Mouse (Mus musculus) stomach, embryonic 15.5 days (tissue): ENCODE measurements at regions not wholly inside any gene's neighbourhood (a gene's known extent, or its start where the extent isn't known, plus 50 kb on each side); places are given as distances from the start of the nearest gene placed in this dataset.

Experiments used
- ATAC-seq: fragments of 200-750 bp; cut with Nextera tagmentation; 2 replicates; pipeline ENCODE4 v1.8.0; 2017; ENCODE audit warnings: low read depth, moderate number of reproducible peaks, moderate TSS enrichment; ENCODE audit not compliant: insufficient read depth, low FRiP score
- H3K27ac ChIP-seq: fragments of 300-500 bp; sonication (generic); 2 replicates; pipeline ENCODE4 v1.5.1; 2015; ENCODE audit warnings: mild to moderate bottlenecking, inconsistent platforms
- H3K27me3 ChIP-seq: fragments of 300-500 bp; sonication (generic); replicated peaks from 2 replicates; pipeline ENCODE4 v1.6.1; 2015; ENCODE audit warnings: inconsistent platforms
- H3K36me3 ChIP-seq: fragments of 300-500 bp; sonication (generic); 2 replicates; pipeline ENCODE4 v1.6.1; 2015; ENCODE audit warnings: inconsistent platforms
- H3K4me1 ChIP-seq: fragments of 300-500 bp; sonication (generic); 2 replicates; pipeline ENCODE4 v1.6.1; 2015; ENCODE audit warnings: inconsistent platforms
- H3K4me2 ChIP-seq: fragments of 300-500 bp; sonication (generic); 2 replicates; pipeline ENCODE4 v1.6.1; 2015; ENCODE audit warnings: mild to moderate bottlenecking, inconsistent platforms
- H3K4me3 ChIP-seq: fragments of 300-500 bp; sonication (generic); replicated peaks from 2 replicates; pipeline ENCODE4 v1.5.1; 2015; ENCODE audit warnings: inconsistent platforms
- H3K9ac ChIP-seq: fragments of 300-500 bp; sonication (generic); 2 replicates; pipeline ENCODE4 v1.6.1; 2015; ENCODE audit warnings: inconsistent platforms
- H3K9me3 ChIP-seq: fragments of 300-500 bp; sonication (generic); 2 replicates; pipeline ENCODE4 v1.6.1; 2016; ENCODE audit warnings: inconsistent platforms
- WGBS: fragments of 180-500 bp; shearing (Covaris S2); methylation state at CpG from one replicate; pipeline ENCODE4 v1.1.7; 2015; 5-methylcytosine and 5-hydroxymethylcytosine counted together

GRCm38 (mm10) chr14:25312814-25313426, 146.1 kb upstream of the Zmiz1 start:
- H3K9me3 ChIP-seq: no peaks in the 10 kb centered on the region
- peaks cover 20% of the 10 kb centered on the region for H3K4me1 ChIP-seq
- H3K27me3 ChIP-seq: no peaks in the 10 kb centered on the region
- 81% methylated on average over 6 of the region's 6 CpGs for WGBS
- H3K36me3 ChIP-seq: no peaks in the 10 kb centered on the region
- H3K4me2 ChIP-seq: no peak overlapping the region
- ATAC-seq: no peak
- no peak overlapping the region for H3K9ac ChIP-seq
- no peak overlapping the region for H3K27ac ChIP-seq
- H3K4me3 ChIP-seq: no peak overlapping the region

DNA sequence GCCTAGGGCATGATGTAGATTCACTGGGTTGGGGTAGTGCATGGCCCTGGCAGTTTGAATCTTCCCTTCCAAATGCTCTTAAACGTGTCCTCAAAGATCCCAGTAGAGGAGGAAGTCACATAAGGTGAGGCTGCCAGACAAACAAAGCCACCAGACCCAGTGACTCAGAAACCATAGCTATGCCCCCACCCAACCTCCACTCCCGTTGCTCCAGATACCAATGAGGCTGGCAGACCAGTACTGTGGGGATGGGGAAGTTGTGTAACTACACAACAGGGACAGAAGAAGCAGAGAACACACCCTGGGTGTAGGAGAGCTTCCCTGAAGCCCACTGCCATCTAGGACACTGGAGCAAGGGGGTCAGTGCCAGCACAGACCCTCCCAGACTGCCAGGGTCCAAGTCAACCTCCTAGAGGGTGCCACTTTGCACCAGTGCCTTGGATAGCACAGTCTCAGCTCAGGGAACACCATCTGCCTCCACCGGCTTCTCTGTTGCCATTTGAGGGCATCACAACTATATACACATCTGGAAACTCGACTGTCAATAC, 145.2 kb upstream of the Zmiz1 start:
- Histone ChIP-seq H3K9ac (no peak overlapping the region), H3K4me1 (peaks cover 26% of the 10 kb centered on the region), H3K4me2 (no peak overlapping the region), H3K9me3 (no peaks in the 10 kb centered on the region), H3K36me3 (no peaks in the 10 kb centered on the region), H3K27ac (no peak overlapping the region), H3K27me3 (no peaks in the 10 kb centered on the region), H3K4me3 (no peak overlapping the region)
- ATAC-seq: no peak
- 66% methylated on average over 4 of the region's 4 CpGs for WGBS

DNA sequence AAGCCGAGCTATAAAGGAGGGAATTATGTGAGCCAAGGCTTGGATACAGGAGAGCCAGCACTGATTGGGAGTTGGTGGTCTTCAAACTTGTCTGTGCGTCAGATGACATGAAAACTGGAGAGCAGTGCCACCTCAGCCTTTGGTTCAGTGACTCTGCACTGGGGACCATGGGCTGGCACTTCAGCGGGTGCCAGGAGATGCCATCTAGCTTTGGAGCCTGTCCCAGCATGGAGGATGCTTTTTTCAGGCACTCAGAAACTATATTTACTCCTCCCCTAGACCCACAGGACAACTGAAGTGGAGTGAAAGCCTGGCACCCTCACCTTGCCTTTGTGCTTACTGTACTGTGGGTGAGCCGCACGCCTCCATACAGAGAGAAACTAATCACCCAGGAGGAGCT, 142.5 kb upstream of the Zmiz1 start:
- peaks cover 16% of the 10 kb centered on the region; the same call in 1 of the 2 replicates for H3K4me1 ChIP-seq
- no peaks in the 10 kb centered on the region for H3K9me3 ChIP-seq
- 96% methylated on average over 5 of the region's 5 CpGs for WGBS
- no peak overlapping the region for H3K4me2 ChIP-seq
- H3K4me3 ChIP-seq: no peak overlapping the region
- H3K36me3 ChIP-seq: no peaks in the 10 kb centered on the region
- no peak overlapping the region for H3K9ac ChIP-seq
- no peak overlapping the region for H3K27ac ChIP-seq
- no peak for ATAC-seq
- no peaks in the 10 kb centered on the region for H3K27me3 ChIP-seq

DNA sequence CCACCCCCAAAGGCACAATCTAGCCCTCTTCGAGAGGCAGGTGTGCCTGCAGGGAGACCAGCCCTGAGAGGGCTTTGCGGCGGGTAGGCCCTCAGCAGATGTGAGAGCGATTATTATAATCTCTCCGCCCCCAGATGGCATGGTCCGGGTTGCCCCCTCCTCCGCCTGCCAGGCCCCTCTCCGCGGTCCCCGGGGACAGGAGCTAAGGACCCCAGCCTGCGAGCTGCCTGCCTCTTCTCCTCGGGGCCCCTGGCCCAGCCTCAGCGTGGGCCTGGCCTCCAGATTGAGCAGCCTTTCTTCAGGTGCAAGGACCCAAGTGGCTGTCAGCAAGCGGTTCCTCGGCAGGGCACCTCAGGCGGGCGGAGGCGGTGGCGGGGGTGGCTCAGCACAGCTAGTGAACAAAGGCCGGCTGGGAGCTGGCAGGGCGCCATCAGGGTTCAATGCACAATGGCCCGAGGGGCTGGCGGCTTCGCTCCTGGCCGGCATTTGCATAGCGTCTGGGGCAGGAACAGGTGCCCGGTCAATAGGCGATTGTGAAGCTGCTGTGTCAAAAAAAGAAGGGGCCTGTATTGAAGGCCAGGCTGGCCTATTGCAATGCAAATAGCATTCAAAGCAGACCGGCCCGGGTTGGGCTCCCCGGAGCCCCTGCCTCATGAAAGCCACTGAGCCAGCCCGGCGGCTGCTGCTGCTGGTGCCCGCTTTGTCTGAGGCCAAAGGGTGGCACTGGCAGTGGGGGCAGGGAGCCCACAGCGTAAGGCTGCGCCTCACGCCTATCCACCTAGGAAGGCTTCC, 141.1 kb upstream of the Zmiz1 start:
- Histone ChIP-seq H3K4me1 (peaks cover 20% of the 10 kb centered on the region), H3K27me3 (no peaks in the 10 kb centered on the region), H3K4me2 (peak overlapping the region; percentile 41), H3K9ac (no peak overlapping the region), H3K27ac (peak overlapping the region; percentile 26), H3K9me3 (no peaks in the 10 kb centered on the region), H3K36me3 (no peaks in the 10 kb centered on the region), H3K4me3 (no peak overlapping the region)
- peak; percentile 83 for ATAC-seq
- 15% methylated on average over 35 of the region's 37 CpGs for WGBS

GRCm38 (mm10) chr14:25318909-25319308, 140.1 kb upstream of the Zmiz1 start:
- H3K4me2 ChIP-seq: no peak overlapping the region
- peaks cover 29% of the 10 kb centered on the region for H3K4me1 ChIP-seq
- H3K36me3 ChIP-seq: no peaks in the 10 kb centered on the region
- H3K27ac ChIP-seq: no peak overlapping the region
- no peak for ATAC-seq
- no peak overlapping the region for H3K4me3 ChIP-seq
- no peak overlapping the region for H3K9ac ChIP-seq
- no peaks in the 10 kb centered on the region for H3K27me3 ChIP-seq
- 77% methylated on average over 12 of the region's 12 CpGs for WGBS
- H3K9me3 ChIP-seq: no peaks in the 10 kb centered on the region

GRCm38 (mm10) chr14:25320141-25320540, 138.8 kb upstream of the Zmiz1 start:
- Histone ChIP-seq H3K27me3 (no peaks in the 10 kb centered on the region), H3K4me2 (no peak overlapping the region), H3K4me3 (no peak overlapping the region), H3K36me3 (no peaks in the 10 kb centered on the region), H3K4me1 (peaks cover 29% of the 10 kb centered on the region), H3K9me3 (no peaks in the 10 kb centered on the region), H3K27ac (no peak overlapping the region), H3K9ac (no peak overlapping the region)
- ATAC-seq: no peak
- WGBS: 71% methylated on average over 4 of the region's 4 CpGs

DNA sequence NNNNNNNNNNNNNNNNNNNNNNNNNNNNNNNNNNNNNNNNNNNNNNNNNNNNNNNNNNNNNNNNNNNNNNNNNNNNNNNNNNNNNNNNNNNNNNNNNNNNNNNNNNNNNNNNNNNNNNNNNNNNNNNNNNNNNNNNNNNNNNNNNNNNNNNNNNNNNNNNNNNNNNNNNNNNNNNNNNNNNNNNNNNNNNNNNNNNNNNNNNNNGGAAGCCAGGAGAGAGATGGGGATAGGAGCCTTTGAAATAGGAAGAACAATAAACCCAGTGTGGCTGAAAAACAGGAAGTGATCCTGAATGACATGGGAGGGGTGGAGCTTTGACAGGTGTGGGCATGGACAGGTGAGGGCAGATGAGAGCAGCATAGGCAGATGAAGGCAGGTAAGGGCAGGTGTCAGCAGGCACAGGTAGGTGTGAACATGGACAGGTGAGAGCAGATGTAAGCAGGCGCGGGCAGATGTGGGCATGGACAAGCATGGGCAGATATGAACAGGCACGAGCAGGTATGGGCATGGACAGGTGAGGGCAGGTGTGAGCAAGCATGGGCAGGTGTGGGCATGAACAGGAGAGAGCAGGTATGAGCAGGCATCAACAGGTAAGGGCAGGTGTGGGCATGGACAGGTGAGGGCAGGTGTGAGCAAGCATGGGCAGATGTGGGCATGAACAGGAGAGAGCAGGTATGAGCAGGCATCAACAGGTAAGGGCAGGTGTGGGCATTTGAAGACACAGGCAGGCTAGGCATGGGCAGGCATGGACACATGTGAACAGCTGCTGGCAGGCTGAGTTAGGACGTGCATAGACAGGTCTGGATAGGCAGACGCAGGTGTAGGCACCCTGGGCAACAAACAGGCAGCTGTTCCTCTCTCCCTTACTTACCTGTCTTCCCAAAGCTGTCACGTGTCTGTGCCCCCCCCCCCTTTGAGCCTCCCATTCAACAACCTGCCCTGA, 135.2 kb upstream of the Zmiz1 start:
- Histone ChIP-seq H3K4me2 (no peak overlapping the region), H3K36me3 (no peaks in the 10 kb centered on the region), H3K9me3 (no peaks in the 10 kb centered on the region), H3K4me3 (no peak overlapping the region), H3K9ac (no peak overlapping the region), H3K27me3 (no peaks in the 10 kb centered on the region), H3K27ac (no peak overlapping the region), H3K4me1 (peaks cover 18% of the 10 kb centered on the region; the same call in 1 of the 2 replicates)
- 73% methylated on average over 6 of the region's 6 CpGs for WGBS
- ATAC-seq: 0 out of 2 replicates have a peak, but pooled peaks have one; percentile 5

DNA sequence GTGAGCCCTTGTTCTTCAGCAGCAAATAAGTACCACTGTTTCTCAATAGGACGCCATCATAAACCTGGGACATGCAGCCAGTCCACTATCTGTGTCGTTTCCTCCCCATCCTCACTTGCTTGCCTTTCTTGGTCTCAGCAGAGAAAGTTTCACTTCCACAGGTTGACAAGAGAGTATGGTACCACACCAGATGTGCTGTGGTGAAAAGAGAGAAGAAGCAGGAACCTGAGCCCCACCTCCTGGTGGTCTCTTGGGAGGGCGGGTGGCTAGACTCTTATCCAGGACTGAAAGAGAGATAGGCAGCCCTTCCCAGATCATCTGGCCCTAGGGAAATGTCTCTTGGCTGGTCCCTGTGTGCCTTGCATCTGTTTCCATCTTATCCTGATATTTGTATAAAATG, 133.1 kb upstream of the Zmiz1 start:
- H3K4me2 ChIP-seq: no peak overlapping the region
- no peaks in the 10 kb centered on the region for H3K27me3 ChIP-seq
- no peak overlapping the region for H3K27ac ChIP-seq
- peaks cover 18% of the 10 kb centered on the region; the same call in 1 of the 2 replicates for H3K4me1 ChIP-seq
- H3K9me3 ChIP-seq: no peaks in the 10 kb centered on the region
- WGBS: 91% methylated on average over 3 of the region's 3 CpGs
- no peak for ATAC-seq
- H3K9ac ChIP-seq: no peak overlapping the region
- no peak overlapping the region for H3K4me3 ChIP-seq
- H3K36me3 ChIP-seq: no peaks in the 10 kb centered on the region

- no peak overlapping the region for H3K4me3 ChIP-seq
- 70% methylated on average over 5 of the region's 5 CpGs for WGBS
- no peaks in the 10 kb centered on the region for H3K9me3 ChIP-seq
- no peaks in the 10 kb centered on the region for H3K36me3 ChIP-seq
- H3K9ac ChIP-seq: no peak overlapping the region
- no peaks in the 10 kb centered on the region for H3K27me3 ChIP-seq
- ATAC-seq: no peak
- H3K4me1 ChIP-seq: peaks cover 6% of the 10 kb centered on the region; the same call in 1 of the 2 replicates
- H3K4me2 ChIP-seq: no peak overlapping the region
- no peak overlapping the region for H3K27ac ChIP-seq
Observed at GRCm38 (mm10) chr14:25328230-25328629, 130.8 kb upstream of the Zmiz1 start.

DNA sequence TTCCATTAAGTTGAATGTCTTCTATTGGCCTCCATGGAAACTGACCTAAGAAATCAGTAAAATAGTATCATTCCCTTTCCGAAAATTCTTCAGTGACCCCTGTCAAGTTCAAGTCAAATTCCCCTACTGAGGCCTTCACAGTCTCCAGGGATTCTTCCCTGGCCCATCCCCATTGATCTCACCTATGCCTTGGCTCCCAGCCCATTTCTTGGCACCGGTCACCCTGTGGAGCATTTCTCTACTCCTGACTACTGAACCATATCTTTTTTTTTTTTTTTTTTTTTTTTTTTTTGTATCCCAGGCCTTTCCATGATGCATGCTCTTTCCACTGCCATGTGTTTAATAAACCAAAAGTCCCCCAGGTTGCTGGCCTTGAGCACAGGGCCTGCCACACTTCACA, 124.8 kb upstream of the Zmiz1 start:
- 96% methylated on average over 2 of the region's 2 CpGs for WGBS
- no peaks in the 10 kb centered on the region for H3K36me3 ChIP-seq
- H3K4me1 ChIP-seq: peaks cover 10% of the 10 kb centered on the region
- no peaks in the 10 kb centered on the region for H3K9me3 ChIP-seq
- no peak overlapping the region for H3K9ac ChIP-seq
- ATAC-seq: no peak
- no peak overlapping the region for H3K4me3 ChIP-seq
- no peak overlapping the region for H3K4me2 ChIP-seq
- no peaks in the 10 kb centered on the region for H3K27me3 ChIP-seq
- H3K27ac ChIP-seq: no peak overlapping the region

DNA sequence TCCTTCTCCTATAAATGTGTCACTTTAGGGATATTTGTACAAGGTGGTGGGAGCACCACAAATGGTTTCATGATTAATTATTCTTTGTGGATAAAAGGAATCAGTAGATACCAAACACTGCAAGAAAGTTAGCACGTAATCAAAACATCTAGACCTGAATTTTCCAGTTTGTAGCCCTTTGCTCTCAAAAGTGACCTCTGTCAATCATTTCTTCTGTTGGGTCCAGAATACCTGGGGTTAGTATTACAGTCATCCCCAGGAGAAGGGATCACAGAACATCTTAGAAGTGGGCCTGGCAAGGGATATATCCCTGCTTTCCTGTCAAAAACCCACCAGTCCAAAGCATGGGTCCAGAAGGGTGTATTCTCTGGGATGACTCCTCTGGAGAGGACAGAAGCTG, 122.1 kb upstream of the Zmiz1 start:
- no peak for ATAC-seq
- WGBS: 82% methylated on average over 1 of the region's 1 CpGs

More for the DNA sequence above, 122.1 kb upstream of the Zmiz1 start:
- Histone ChIP-seq H3K36me3 (no peaks in the 10 kb centered on the region), H3K4me3 (no peak overlapping the region), H3K4me2 (no peak overlapping the region), H3K27me3 (no peaks in the 10 kb centered on the region), H3K9ac (no peak overlapping the region), H3K9me3 (no peaks in the 10 kb centered on the region), H3K4me1 (peaks cover 13% of the 10 kb centered on the region), H3K27ac (no peak overlapping the region)
